Mouse (Mus musculus) CH12.LX (cell line): ENCODE results near the gene Cox4i2. TPM values are rescaled to one million over a fixed set of nuclear protein-coding genes. Genes with fewer than 3 reads are reported as not detected.

Experiments
- DNase-seq: peaks from one replicate; pipeline ENCODE4 v3.0.0-alpha.2; 2013; ENCODE audit errors: extremely low read depth
- H3K27ac ChIP-seq: 2 replicates; pipeline ENCODE4 v1.5.1; 2012; ENCODE audit warnings: low read depth, mild to moderate bottlenecking, control low read depth, moderate library complexity; ENCODE audit not compliant: insufficient read depth
- H3K27me3 ChIP-seq: replicated peaks from 2 replicates; pipeline ENCODE3; 2012; ENCODE audit warnings: inconsistent platforms
- H3K36me3 ChIP-seq, 2 experiments: replicated peaks in 1 of 2; 2 replicates each; pipeline versions ENCODE3 to v1.6.1; 2012; ENCODE audit warnings: inconsistent platforms in 1 of 2, low read length in 1 of 2, mild to moderate bottlenecking in 1 of 2, mixed read lengths in 1 of 2, moderate library complexity in 1 of 2; ENCODE audit not compliant: control insufficient read depth in 1 of 2, insufficient read depth in 1 of 2
- H3K4me1 ChIP-seq, 2 experiments: 2 replicates each; pipeline ENCODE4 v1.6.1; 2012; ENCODE audit warnings: inconsistent platforms in 1 of 2, moderate library complexity in 1 of 2; ENCODE audit not compliant: insufficient read depth in 2 of 2, control insufficient read depth in 1 of 2
- H3K4me2 ChIP-seq: 2 replicates; pipeline ENCODE4 v1.6.1; 2012; ENCODE audit warnings: low read depth, mild to moderate bottlenecking, control low read depth; ENCODE audit not compliant: poor library complexity, insufficient read depth, severe bottlenecking
- H3K4me3 ChIP-seq, 3 experiments: fragments of 150-350 bp in 1 of 3; sonication (generic) in 1 of 3; replicated peaks in 1 of 3; 2 replicates each; pipeline versions ENCODE3 to v1.5.1; 2011 to 2012; ENCODE audit warnings: low read depth in 2 of 3, low read length in 2 of 3, mild to moderate bottlenecking in 2 of 3, moderate library complexity in 2 of 3, control low read depth in 1 of 3, improper control_type of control experiment in 1 of 3, inconsistent platforms in 1 of 3, mixed read lengths in 1 of 3; ENCODE audit not compliant: poor library complexity in 1 of 3
- H3K79me2 ChIP-seq: replicated peaks from 2 replicates; pipeline ENCODE4 v1.6.1; 2012; ENCODE audit warnings: mild to moderate bottlenecking, moderate library complexity; ENCODE audit not compliant: control insufficient read depth, poor library complexity, insufficient read depth, severe bottlenecking; ENCODE audit errors: extremely low read depth
- H3K9ac ChIP-seq: 2 replicates; pipeline ENCODE4 v1.6.1; 2012; ENCODE audit warnings: low read depth, mild to moderate bottlenecking, control low read depth, moderate library complexity; ENCODE audit not compliant: insufficient read depth
- H3K9me3 ChIP-seq: replicated peaks from 2 replicates; pipeline ENCODE3; 2012; ENCODE audit warnings: low read length, inconsistent platforms, mixed read lengths
- BHLHE40 ChIP-seq: IDR thresholded peaks from 2 replicates; pipeline ENCODE4 v1.6.1; 2011; ENCODE audit warnings: mild to moderate bottlenecking, low read depth, low read length, improper control_type of control experiment
- CHD2 ChIP-seq: IDR thresholded peaks from 2 replicates; pipeline ENCODE4 v1.6.1; 2011; ENCODE audit warnings: low read length, improper control_type of control experiment
- E2F4 ChIP-seq: IDR thresholded peaks from 2 replicates; pipeline ENCODE4 v1.6.1; 2011; ENCODE audit warnings: low read depth, low read length, improper control_type of control experiment; ENCODE audit not compliant: insufficient replicate concordance
- ETS1 ChIP-seq: conservative IDR thresholded peaks from 2 replicates; pipeline ENCODE4 v1.6.1; 2012; ENCODE audit warnings: low read depth, mild to moderate bottlenecking, inconsistent platforms, low read length, improper control_type of control experiment, moderate library complexity
- JUN ChIP-seq: IDR thresholded peaks from 2 replicates; pipeline ENCODE4 v1.6.1; 2011; ENCODE audit warnings: low read depth, mild to moderate bottlenecking, low read length, improper control_type of control experiment, moderate library complexity; ENCODE audit not compliant: insufficient read depth
- MAZ ChIP-seq: IDR thresholded peaks from 2 replicates; pipeline ENCODE4 v1.6.1; 2012; ENCODE audit warnings: low read depth, mild to moderate bottlenecking, inconsistent platforms, low read length, improper control_type of control experiment, moderate library complexity
- NELFE ChIP-seq: IDR thresholded peaks from 2 replicates; pipeline ENCODE4 v1.6.1; 2011; ENCODE audit warnings: low read depth, low read length, improper control_type of control experiment
- NRF1 ChIP-seq: IDR thresholded peaks from 2 replicates; pipeline ENCODE4 v1.6.1; 2014; ENCODE audit warnings: low read depth, mild to moderate bottlenecking, inconsistent platforms, low read length, improper control_type of control experiment, moderate library complexity
- POLR2AphosphoS2 ChIP-seq: IDR thresholded peaks from 2 replicates; pipeline ENCODE4 v1.6.1; 2011; ENCODE audit warnings: low read depth, low read length, improper control_type of control experiment
- RAD21 ChIP-seq: IDR thresholded peaks from 2 replicates; pipeline ENCODE4 v1.6.1; 2011; ENCODE audit warnings: low read depth, mild to moderate bottlenecking, low read length, improper control_type of control experiment, moderate library complexity
- UBTF ChIP-seq: IDR thresholded peaks from 2 replicates; pipeline ENCODE4 v1.6.1; 2012; ENCODE audit warnings: low read depth, mild to moderate bottlenecking, inconsistent platforms, low read length, improper control_type of control experiment, moderate library complexity
- ZC3H11A ChIP-seq: IDR thresholded peaks from 2 replicates; pipeline ENCODE4 v1.6.1; 2012; ENCODE audit warnings: low read depth, mild to moderate bottlenecking, inconsistent platforms, low read length, improper control_type of control experiment
- ZKSCAN1 ChIP-seq: IDR thresholded peaks from 2 replicates; pipeline ENCODE4 v1.6.1; 2012; ENCODE audit warnings: low read depth, inconsistent platforms, low read length, improper control_type of control experiment, borderline replicate concordance
- ZMIZ1 ChIP-seq: IDR thresholded peaks from 2 replicates; pipeline ENCODE4 v1.6.1; 2012; ENCODE audit warnings: low read depth, mild to moderate bottlenecking, inconsistent platforms, low read length, improper control_type of control experiment
- ZNF384 ChIP-seq: IDR thresholded peaks from 2 replicates; pipeline ENCODE4 v1.6.1; 2012; ENCODE audit warnings: low read depth, low read length, improper control_type of control experiment, inconsistent platforms
- dilution Hi-C: fragments of 300-500 bp; cut with MboI; formaldehyde crosslinking; loops from 2 replicates; pipeline ENCODE4 v1.14.3; 2020; ENCODE audit warnings: low sequenced_read_pairs; ENCODE audit not compliant: extremely low pct_unique_long_range_greater_than_20kb, extremely low pct_ligation_motif_present
- in situ Hi-C: fragments of 300-500 bp; cut with MboI; formaldehyde crosslinking; loops from 3 replicates; pipeline ENCODE4 v1.14.3; 2019; ENCODE audit warnings: low sequenced_read_pairs, low pct_ligation_motif_present, low pct_unique_long_range_greater_than_20kb, mixed read lengths
- polyA plus RNA-seq: library from polyadenylated mRNA; unstranded; fragments of >175 nt; gene quantifications from 2 replicates; pipeline ENCODE4 v1.2.1, GENCODE M21; 2012; ENCODE audit warnings: low read depth; ENCODE audit not compliant: insufficient read length
- total RNA-seq, 2 experiments: library from RNA; depleted of rRNA; stranded (reverse); fragments of 300-350 nt in 1 of 2; fragments of >200 nt in 1 of 2; gene quantifications; 2 replicates each; pipeline ENCODE4 v1.2.3; 2012 to 2014

The Cox4i2 gene
- total and polyA plus RNA-seq, 3 experiments = not detected

GRCm38 (mm10) chr2:152775357-152775756 is 21.4 kb downstream of the Cox4i2 start:
- no peak for DNase-seq
- 0 out of 2 replicates have a peak, but pooled peaks cover 2% of the 10 kb centered on the region for H3K79me2 ChIP-seq
- TF ChIP-seq ETS1 (no peak), BHLHE40 (0 out of 2 replicates have a peak, but pooled peaks have one; percentile 16)
- H3K4me1 ChIP-seq = peaks cover 18 to 35% of the 10 kb centered on the region in 2 experiments
- H3K4me2 ChIP-seq = no peak overlapping the region
- H3K27me3 ChIP-seq = peaks cover 2% of the 10 kb centered on the region
- H3K27ac ChIP-seq = no peak overlapping the region
- dilution Hi-C loops (no loop called here), in situ Hi-C loops (no loop called here)
- H3K9ac ChIP-seq = no peak overlapping the region
- H3K36me3 ChIP-seq = peaks cover 10 to 19% of the 10 kb centered on the region in 2 experiments
- no peak overlapping the region for H3K4me3 ChIP-seq
- H3K9me3 ChIP-seq = no peaks in the 10 kb centered on the region

- 0 out of 2 replicates have a peak, but pooled peaks cover 2% of the 10 kb centered on the region for H3K79me2 ChIP-seq
- DNase-seq = no peak
- no peaks in the 10 kb centered on the region for H3K9me3 ChIP-seq
- no peak overlapping the region for H3K27ac ChIP-seq
- H3K27me3 ChIP-seq = peaks cover 2% of the 10 kb centered on the region
- H3K4me2 ChIP-seq = no peak overlapping the region
- peaks cover 25 to 42% of the 10 kb centered on the region in 2 experiments for H3K4me1 ChIP-seq
- dilution Hi-C loops (no loop called here), in situ Hi-C loops (no loop called here)
- H3K9ac ChIP-seq = no peak overlapping the region
- TF ChIP-seq NELFE (no peak), JUN (no peak)
- H3K4me3 ChIP-seq = no peak overlapping the region
- peaks cover 17 to 26% of the 10 kb centered on the region in 2 experiments for H3K36me3 ChIP-seq
Observed at GRCm38 (mm10) chr2:152776019-152776418, 22.0 kb downstream of the Cox4i2 start.

GRCm38 (mm10) chr2:152776435-152776834 is 22.5 kb downstream of the Cox4i2 start:
- in situ Hi-C loops = no loop called here
- Histone ChIP-seq H3K36me3 (peaks cover 20 to 29% of the 10 kb centered on the region in 2 experiments), H3K27me3 (peaks cover 2% of the 10 kb centered on the region), H3K79me2 (0 out of 2 replicates have a peak, but pooled peaks cover 2% of the 10 kb centered on the region), H3K4me2 (no peak overlapping the region), H3K9me3 (no peaks in the 10 kb centered on the region), H3K4me1 (peaks cover 29 to 46% of the 10 kb centered on the region in 2 experiments), H3K4me3 (no peak overlapping the region), H3K9ac (no peak overlapping the region), H3K27ac (no peak overlapping the region)
- DNase-seq = no peak
- dilution Hi-C loops = no loop called here
- TF ChIP-seq NRF1 = no peak
- no peak for TF ChIP-seq ZC3H11A
- TF ChIP-seq RAD21 = no peak
- no peak for TF ChIP-seq ZNF384
- TF ChIP-seq ZMIZ1 = no peak; the same call in 1 of the 2 replicates
- TF ChIP-seq ZKSCAN1 = no peak
- TF ChIP-seq UBTF = no peak
- no peak for TF ChIP-seq E2F4
- no peak for TF ChIP-seq MAZ
- TF ChIP-seq POLR2AphosphoS2 = no peak
- TF ChIP-seq CHD2 = no peak
